ENCODE assay signal across 8 mouse cellular contexts in the genomic region with DNA sequence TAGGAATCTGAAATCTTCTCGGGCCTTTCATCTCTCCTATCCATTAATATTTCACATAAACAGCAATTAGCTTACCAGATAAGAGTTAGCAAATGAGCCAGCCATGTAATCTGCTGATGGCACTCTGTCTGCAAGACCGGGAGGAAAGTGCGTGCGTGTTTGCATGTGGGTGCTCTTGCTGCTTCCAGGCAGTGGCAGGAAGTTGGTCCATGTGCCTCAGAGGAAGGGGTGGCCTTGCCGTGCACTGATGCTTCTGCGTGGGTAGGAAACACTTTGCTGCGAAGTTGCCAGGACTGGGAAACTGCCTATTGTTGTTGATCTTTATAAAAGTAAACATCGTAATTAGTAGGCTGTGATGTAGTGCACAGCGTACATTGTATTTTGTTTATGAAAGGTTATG. TPM values are rescaled to one million over a fixed set of nuclear protein-coding genes. Genes with fewer than 3 reads are reported as not detected.
A peak's percentile ranks its signal among the peaks of the same experiment; 100 is the strongest.
DNase-seq lines count a peak whose midpoint lies in the region; ATAC-seq lines count a peak whose summit lies in the region.

No protein-coding gene starts in this region.

- no peaks in the 10 kb centered on the region for H3K27me3 ChIP-seq in liver, embryonic 11.5 days (replicated peaks; ENCODE audit: control insufficient read depth, insufficient read depth, low read length)
- H3K27me3 ChIP-seq in liver, embryonic 12.5 days (replicated peaks): no peaks in the 10 kb centered on the region
- no peaks in the 10 kb centered on the region for H3K27me3 ChIP-seq in kidney, embryonic 15.5 days
- H3K27me3 ChIP-seq in midbrain, embryonic 14.5 days (ENCODE audit: control insufficient read depth, insufficient read depth, low read length): no peaks in the 10 kb centered on the region

- peak; percentile 49 for DNase-seq in adrenal gland, postnatal 14 days
- DNase-seq in adrenal gland, postnatal 10 days: no peak
- DNase-seq in liver, embryonic 11.5 days (ENCODE audit: low spot score): no peak
- peak; percentile 22 for DNase-seq in right cerebral cortex, postnatal 4 days
- DNase-seq in midbrain, embryonic 14.5 days: no peak
- no peak for DNase-seq in yolk sac, embryonic 10.5 days (ENCODE audit: low spot score)

- H3K9ac ChIP-seq in liver, embryonic 11.5 days (ENCODE audit: low read depth, low read length): no peak overlapping the region
- H3K9ac ChIP-seq in liver, embryonic 12.5 days: no peak overlapping the region
- H3K9ac ChIP-seq in kidney, embryonic 15.5 days: no peak overlapping the region
- H3K9ac ChIP-seq in midbrain, embryonic 14.5 days (replicated peaks; ENCODE audit: low read length): no peak overlapping the region

- no peaks in the 10 kb centered on the region for H3K36me3 ChIP-seq in liver, embryonic 11.5 days (ENCODE audit: control insufficient read depth, insufficient read depth, low read length)
- H3K36me3 ChIP-seq in liver, embryonic 12.5 days: peaks cover 4% of the 10 kb centered on the region; the same call in 1 of the 2 replicates
- peaks cover 12% of the 10 kb centered on the region for H3K36me3 ChIP-seq in kidney, embryonic 15.5 days
- H3K36me3 ChIP-seq in midbrain, embryonic 14.5 days (ENCODE audit: control insufficient read depth, insufficient read depth, low read length): peaks cover 4% of the 10 kb centered on the region; the same call in 1 of the 2 replicates

- H3K27ac ChIP-seq in liver, embryonic 11.5 days (ENCODE audit: low read depth, low read length): no peak overlapping the region
- H3K27ac ChIP-seq in liver, embryonic 12.5 days: no peak overlapping the region
- peak overlapping the region; percentile 76 for H3K27ac ChIP-seq in kidney, embryonic 15.5 days
- no peak overlapping the region for H3K27ac ChIP-seq in midbrain, embryonic 14.5 days (replicated peaks; ENCODE audit: low read depth, low read length)

- H3K4me1 ChIP-seq in liver, embryonic 11.5 days (replicated peaks; ENCODE audit: control insufficient read depth, insufficient read depth, low read length): peaks cover 32% of the 10 kb centered on the region
- peaks cover 57% of the 10 kb centered on the region for H3K4me1 ChIP-seq in liver, embryonic 12.5 days
- peaks cover 37% of the 10 kb centered on the region for H3K4me1 ChIP-seq in kidney, embryonic 15.5 days
- H3K4me1 ChIP-seq in midbrain, embryonic 14.5 days (ENCODE audit: control insufficient read depth, insufficient read depth, low read length): peaks cover 25% of the 10 kb centered on the region

- no peak overlapping the region for H3K4me2 ChIP-seq in liver, embryonic 11.5 days
- no peak overlapping the region for H3K4me2 ChIP-seq in liver, embryonic 12.5 days
- no peak overlapping the region for H3K4me2 ChIP-seq in kidney, embryonic 15.5 days
- no peak overlapping the region for H3K4me2 ChIP-seq in midbrain, embryonic 14.5 days (ENCODE audit: low read length)

- ATAC-seq in liver, embryonic 11.5 days (replicated peaks; ENCODE audit: low FRiP score): 0 out of 2 replicates have a peak, but pooled peaks have one; percentile 20
- ATAC-seq in liver, embryonic 12.5 days: no peak
- ATAC-seq in kidney, embryonic 15.5 days (replicated peaks; ENCODE audit: low FRiP score): no peak
- no peak for ATAC-seq in midbrain, embryonic 14.5 days (ENCODE audit: low FRiP score, low TSS enrichment)

- H3K4me3 ChIP-seq in liver, embryonic 11.5 days (ENCODE audit: low read depth, low read length): no peak overlapping the region
- H3K4me3 ChIP-seq in liver, embryonic 12.5 days: no peak overlapping the region
- no peak overlapping the region for H3K4me3 ChIP-seq in kidney, embryonic 15.5 days (replicated peaks)
- no peak overlapping the region for H3K4me3 ChIP-seq in midbrain, embryonic 14.5 days (replicated peaks; ENCODE audit: low read depth, low read length)

- no peaks in the 10 kb centered on the region for H3K9me3 ChIP-seq in liver, embryonic 11.5 days (ENCODE audit: control insufficient read depth, low read length)
- no peaks in the 10 kb centered on the region for H3K9me3 ChIP-seq in liver, embryonic 12.5 days (replicated peaks)
- H3K9me3 ChIP-seq in kidney, embryonic 15.5 days (replicated peaks): no peaks in the 10 kb centered on the region
- H3K9me3 ChIP-seq in midbrain, embryonic 14.5 days (ENCODE audit: control insufficient read depth, low read length): no peaks in the 10 kb centered on the region

- WGBS in liver, embryonic 11.5 days: 41% methylated on average over 9 of the region's 9 CpGs
- WGBS in liver, embryonic 12.5 days (ENCODE audit: insufficient replicate concordance): 38% methylated on average over 9 of the region's 9 CpGs
- 46% methylated on average over 9 of the region's 9 CpGs for WGBS in kidney, embryonic 15.5 days
- WGBS in midbrain, embryonic 14.5 days: 59% methylated on average over 9 of the region's 9 CpGs

RNA-seq across cellular contexts. Expression of gene Kat6b, which starts 42.0 kb away (rescaled TPM):
- 43.4 and 45.3 TPM in 2 replicates for total RNA-seq in adrenal gland, postnatal 14 days (2021)
- 10 to 100 TPM; 31.7 to 51.3 TPM for total RNA-seq in adrenal gland, postnatal 10 days (2021)
- polyA plus RNA-seq in liver, embryonic 11.5 days (2014; fragmentation: Nextera tagmentation; extraction: Ambion mirVana): 6.7 TPM in 2 replicates
- polyA plus RNA-seq in liver, embryonic 12.5 days (2016; fragmentation: Nextera tagmentation; extraction: Ambion mirVana): 3.7 and 3.9 TPM in 2 replicates
- polyA plus RNA-seq in kidney, embryonic 15.5 days (2015; fragmentation: Nextera tagmentation; extraction: Ambion mirVana): 13.8 and 15.7 TPM in 2 replicates
- polyA plus RNA-seq in midbrain, embryonic 14.5 days (2014; fragmentation: Nextera tagmentation; extraction: Ambion mirVana): 29.4 and 30.7 TPM in 2 replicates

Comparison
In these comparisons a context has a peak if more than half of its experiments do, and no peak if none do; other contexts are left out.
1. DNase-seq: peak in adrenal gland, postnatal 14 days (single experiment) and right cerebral cortex, postnatal 4 days (single experiment); none in adrenal gland, postnatal 10 days (single experiment), liver, embryonic 11.5 days (single experiment), midbrain, embryonic 14.5 days (single experiment) and yolk sac, embryonic 10.5 days (single experiment).